Mouse (Mus musculus) heart, adult 2 months (tissue): ENCODE data around the gene Duxbl2.
"Not testable (repeated sequence)": the region's sequence is repeated elsewhere in the genome, so short reads cannot be mapped to it uniquely, and the experiment has no call there.

Experiments used
- CTCF ChIP-seq: fragments of 200-600 bp; IDR thresholded peaks from 2 replicates; pipeline ENCODE4 v1.8.1; 2022; ENCODE audit warnings: antibody characterized with exemption, mild to moderate bottlenecking, moderate library complexity
- POLR2A ChIP-seq: fragments of 200-500 bp; IDR thresholded peaks from 2 replicates; pipeline ENCODE4 v1.6.1; 2011; ENCODE audit warnings: mild to moderate bottlenecking, low read depth, low read length, control low read depth; ENCODE audit not compliant: insufficient read depth

GRCm38 (mm10) chr14:26156032-26156431 is 37.9 kb downstream of the Duxbl2 start:
- TF ChIP-seq CTCF, POLR2A: not testable (repeated sequence)
